8 mouse cellular contexts compared by ENCODE assay signal in the genomic region with DNA sequence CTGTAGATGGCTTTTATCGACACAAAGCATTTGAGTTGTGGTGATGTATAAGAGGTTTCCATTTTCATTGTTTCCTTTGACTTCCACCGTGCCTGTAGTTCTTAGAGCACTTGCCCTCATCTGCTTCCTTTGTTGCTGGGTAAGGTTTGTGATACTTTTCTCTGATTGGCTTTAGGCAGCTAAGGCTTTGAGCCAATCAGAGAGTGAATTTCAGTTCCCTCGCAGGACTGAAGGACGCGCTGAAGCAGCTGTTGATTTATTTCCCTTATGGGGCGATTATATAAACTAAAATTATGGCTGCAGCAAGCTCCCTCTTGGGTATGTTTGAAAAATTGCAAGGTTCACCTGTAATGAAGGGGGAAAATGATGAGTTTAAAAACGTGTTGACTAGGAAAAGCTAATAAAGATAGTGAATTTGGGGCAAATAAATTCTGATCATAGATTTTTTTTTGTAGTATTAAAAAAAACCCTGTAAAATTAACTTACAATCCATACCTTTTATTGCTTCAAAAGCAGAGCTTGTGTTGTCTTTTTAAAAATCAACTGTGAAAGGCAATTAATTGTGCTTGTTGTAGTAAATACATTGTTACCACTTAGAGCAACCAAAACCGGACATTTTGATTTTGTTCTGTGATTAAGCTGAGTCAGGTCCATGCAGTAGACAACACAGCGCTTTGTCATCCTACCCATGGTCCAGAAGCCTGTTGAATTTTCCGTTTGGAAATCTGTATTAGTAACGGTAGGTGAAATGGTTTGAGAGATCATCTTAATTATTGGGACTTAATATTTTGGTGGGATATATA. TPM values are rescaled to one million over a fixed set of nuclear protein-coding genes. Genes with fewer than 3 reads are reported as not detected.
DNase-seq lines count a peak whose midpoint lies in the region; ATAC-seq and TF ChIP-seq lines count a peak whose summit lies in the region.

No protein-coding gene starts in this region.

- H3K27me3 ChIP-seq in forebrain, embryonic 15.5 days, result no peaks in the 10 kb centered on the region
- H3K27me3 ChIP-seq in lung, embryonic 14.5 days (ENCODE audit: insufficient read depth, low read length), result no peaks in the 10 kb centered on the region

- no peak for TF ChIP-seq POLR2A in olfactory bulb, adult 2 months (IDR thresholded peaks at IDR 0.05; ENCODE audit: insufficient read depth, low read depth, low read length)

- peak; percentile 84 for ATAC-seq in forebrain, embryonic 15.5 days (replicated peaks)
- peak; percentile 77 for ATAC-seq in inflammation-experienced regulatory T-cells, adult 6 months
- peak; percentile 90 for ATAC-seq in lung, embryonic 14.5 days (ENCODE audit: insufficient read depth)

- no peak overlapping the region for H3K9ac ChIP-seq in forebrain, embryonic 15.5 days (replicated peaks)
- no peak overlapping the region for H3K9ac ChIP-seq in lung, embryonic 14.5 days

- peaks cover 31% of the 10 kb centered on the region for H3K4me1 ChIP-seq in forebrain, embryonic 15.5 days
- 0 out of 2 replicates have a peak, but pooled peaks cover 3% of the 10 kb centered on the region for H3K4me1 ChIP-seq in lung, embryonic 14.5 days (ENCODE audit: insufficient read depth)
- H3K4me1 ChIP-seq in olfactory bulb, adult 2 months (ENCODE audit: control insufficient read depth, insufficient read depth, low read length), result peaks cover 5% of the 10 kb centered on the region

- peak overlapping the region; percentile 85 for H3K27ac ChIP-seq in forebrain, embryonic 15.5 days (replicated peaks)
- peak overlapping the region; percentile 76 for H3K27ac ChIP-seq in lung, embryonic 14.5 days (ENCODE audit: low read depth)
- peak overlapping the region; percentile 78 for H3K27ac ChIP-seq in olfactory bulb, adult 2 months (ENCODE audit: insufficient read depth, low read depth, low read length)

- H3K36me3 ChIP-seq in forebrain, embryonic 15.5 days, result no peaks in the 10 kb centered on the region
- peaks cover 9% of the 10 kb centered on the region; the same call in 1 of the 2 replicates for H3K36me3 ChIP-seq in lung, embryonic 14.5 days (ENCODE audit: insufficient read depth)

- 32% methylated on average over 11 of the region's 11 CpGs for WGBS in forebrain, embryonic 15.5 days
- 26% methylated on average over 11 of the region's 11 CpGs for WGBS in lung, embryonic 14.5 days
- 24% methylated on average over 11 of the region's 11 CpGs for WGBS in olfactory bulb, adult 2 months

- DNase-seq in testis, postnatal 14 days (ENCODE audit: low spot score), result peak; percentile 29
- no peak for DNase-seq in testis, postnatal 10 days (ENCODE audit: low spot score)
- DNase-seq in c-Kit-negative CD71-positive TER-119-positive erythroid progenitor cells, embryonic 14.5 days (ENCODE audit: low read depth, low spot score), result peak; percentile 60
- peak; percentile 91 for DNase-seq in lung, embryonic 14.5 days
- no peak for DNase-seq in gastrocnemius, postnatal 4 days (ENCODE audit: low spot score in 2 of 2)

- H3K4me3 ChIP-seq in forebrain, embryonic 15.5 days, result no peak overlapping the region
- H3K4me3 ChIP-seq in lung, embryonic 14.5 days (ENCODE audit: low read depth, low read length), result no peak overlapping the region
- no peak overlapping the region for H3K4me3 ChIP-seq in olfactory bulb, adult 2 months (ENCODE audit: insufficient read depth, low read depth, low read length)

- no peak overlapping the region; the same call in 1 of the 2 replicates for H3K4me2 ChIP-seq in forebrain, embryonic 15.5 days (replicated peaks)
- peak overlapping the region; percentile 40 for H3K4me2 ChIP-seq in lung, embryonic 14.5 days

- H3K9me3 ChIP-seq in forebrain, embryonic 15.5 days, result no peaks in the 10 kb centered on the region
- H3K9me3 ChIP-seq in lung, embryonic 14.5 days (ENCODE audit: low read depth, low read length), result no peaks in the 10 kb centered on the region

- TF ChIP-seq CTCF in lung, embryonic 14.5 days (IDR thresholded peaks at IDR 0.05; ENCODE audit: low read depth), result peak; percentile 32; the same call in 1 of the 2 replicates
- no peak for TF ChIP-seq CTCF in olfactory bulb, adult 2 months (IDR thresholded peaks at IDR 0.05; ENCODE audit: insufficient read depth, low read depth, low read length)

RNA-seq across cellular contexts. Expression of a gene that starts 48.0 kb away (rescaled TPM):
- 45.6 and 46.9 TPM in 2 replicates for polyA plus RNA-seq in forebrain, embryonic 15.5 days (2015; fragmentation: Nextera tagmentation; extraction: Ambion mirVana)
- 10 to 100 TPM; 79.8 to 94.2 (median 91.2) TPM for polyA plus RNA-seq in inflammation-experienced regulatory T-cells, adult 6 months (2017; shearing (Covaris generic))
- polyA plus RNA-seq in lung, embryonic 14.5 days (2014; fragmentation: Nextera tagmentation; extraction: Ambion mirVana), result 48.3 and 56.1 TPM in 2 replicates
- 143 TPM in 1 of 2 replicates, not detected in the other for polyA plus RNA-seq in olfactory bulb, adult 2 months (2012; ENCODE audit: insufficient read depth, insufficient read length, low replicate concordance, missing spikeins)
- 100 to 1,000 TPM in 1 of 2 experiments, 10 to 100 TPM in 1; 85.1 to 102 TPM for total RNA-seq in gastrocnemius, postnatal 4 days (2021)

Comparison
In these comparisons a context has a peak if more than half of its experiments do, and no peak if none do; other contexts are left out.
1. DNase-seq: peak in testis, postnatal 14 days (single experiment), c-Kit-negative CD71-positive TER-119-positive erythroid progenitor cells, embryonic 14.5 days (single experiment) and lung, embryonic 14.5 days (single experiment); none in testis, postnatal 10 days (single experiment) and gastrocnemius, postnatal 4 days (0 of 2).
2. Peak in every context shown above with its lines, with median percentiles within 50 percentile points of each other: ATAC-seq and H3K27ac ChIP-seq.